Mouse (Mus musculus): Measurements from ENCODE around the gene Scamp4.

Gene Scamp4

DNA sequence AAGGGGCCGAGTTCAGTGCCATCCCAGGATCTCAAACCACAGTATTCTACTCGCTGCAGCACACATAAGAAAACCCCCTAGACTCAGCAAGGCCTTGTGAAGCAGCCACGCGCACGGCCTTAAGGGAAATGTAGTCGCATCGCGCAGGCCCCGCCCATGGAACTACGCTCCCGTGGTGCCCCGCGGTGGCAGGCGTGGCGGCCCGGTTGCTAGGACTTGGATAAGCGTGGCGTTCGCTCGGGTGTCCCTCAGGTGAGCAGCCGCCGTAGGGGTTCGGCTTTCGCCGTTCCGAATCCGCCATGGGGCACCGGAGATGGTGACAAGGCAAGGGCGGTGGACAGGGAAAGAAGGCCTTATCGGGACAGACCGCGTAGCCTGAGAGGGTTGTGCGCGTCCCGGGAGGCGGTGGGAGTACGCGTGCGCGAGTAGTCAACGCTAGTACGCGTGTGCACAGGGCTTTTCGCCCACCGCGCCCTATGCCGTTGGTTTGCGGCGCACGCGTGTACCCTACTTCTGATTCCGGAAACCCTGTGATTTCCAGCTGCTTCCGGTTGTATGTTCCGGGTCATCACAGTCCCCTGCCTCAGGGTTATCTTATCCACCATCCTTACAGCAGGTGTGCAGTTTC lies at the start of gene Scamp4, which contains the start of gene Adat3:
Gene Scamp4 (plus strand): TSS at position 175 of the 628 bp plus-strand sequence.
Gene Adat3 (plus strand): TSS at position 183 of the 628 bp plus-strand sequence.
- DNase-seq (ENCODE audit: low read depth, low spot score), result peak; percentile 93

DNA sequence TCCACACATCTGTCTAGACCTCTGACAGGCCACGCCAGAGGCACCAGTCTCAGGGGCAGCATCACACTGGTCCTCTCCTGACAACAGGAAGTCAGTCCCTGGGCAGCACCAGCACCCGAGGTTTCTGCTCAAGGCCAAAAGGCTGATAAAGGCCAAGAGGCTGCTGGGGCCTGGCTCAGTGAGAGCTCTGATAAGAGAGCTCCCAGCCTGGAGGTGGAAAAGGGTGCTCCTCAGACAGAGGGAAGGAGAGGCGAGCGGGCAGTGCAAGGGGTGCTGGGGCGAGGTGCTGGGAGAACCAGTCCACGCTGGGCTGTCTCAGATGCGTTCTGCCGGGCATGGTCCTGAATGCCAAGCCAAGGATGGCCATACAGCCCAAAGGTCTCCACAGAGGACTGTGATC lies 49.1 kb upstream of the Scamp4 start:
- no peak for DNase-seq (ENCODE audit: low read depth, low spot score)

DNA sequence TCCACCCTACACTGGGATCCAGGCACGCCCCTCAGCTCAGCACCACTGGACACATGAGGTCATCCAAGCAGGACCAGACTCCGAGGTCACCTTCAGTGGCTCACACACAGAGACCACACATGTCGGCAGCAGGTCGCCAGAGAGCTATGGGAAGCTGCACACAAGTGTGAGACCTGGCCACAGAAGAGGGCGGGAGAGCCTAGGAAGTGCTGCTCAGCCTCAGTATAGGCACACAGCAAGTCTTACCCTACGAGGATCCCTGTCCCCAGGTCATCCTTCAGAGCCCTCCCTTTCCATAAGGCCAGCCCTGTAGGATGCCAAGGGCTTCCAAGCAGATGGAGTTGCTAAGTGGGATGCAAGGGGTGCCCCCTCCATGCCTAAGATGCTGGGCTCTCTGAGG lies 48.7 kb upstream of the Scamp4 start:
- no peak for DNase-seq (ENCODE audit: low read depth, low spot score)

DNA sequence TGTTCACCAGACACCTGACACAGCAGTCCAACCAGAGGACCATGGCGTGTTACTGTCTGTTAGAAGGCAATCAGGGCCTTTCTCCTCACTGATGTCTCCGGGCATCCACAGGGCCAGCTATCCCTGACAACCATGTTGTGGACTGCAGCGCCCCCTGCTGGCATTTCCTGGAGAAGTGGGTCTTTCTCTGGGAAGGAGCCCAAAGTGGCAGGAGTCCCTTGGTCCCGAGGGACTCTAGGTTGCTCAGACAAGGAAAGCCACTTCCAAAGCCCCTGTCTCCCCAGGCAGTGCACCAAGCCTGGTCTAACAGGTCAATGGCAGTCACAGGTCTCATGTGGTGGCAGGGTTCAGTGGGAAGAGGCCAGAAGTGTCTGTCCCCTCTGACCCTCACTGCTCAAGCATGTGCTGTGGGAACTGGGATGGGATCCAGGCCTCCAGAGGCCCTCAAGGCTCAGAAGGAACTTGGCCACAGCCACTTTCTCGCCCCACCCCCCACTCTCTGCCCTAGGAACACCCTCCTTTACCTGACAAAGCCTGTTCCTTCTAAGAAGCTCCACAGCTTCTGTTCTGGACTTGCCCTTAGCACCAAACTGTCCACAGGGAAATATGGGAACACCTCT lies 45.2 kb upstream of the Scamp4 start:
- no peak for DNase-seq (ENCODE audit: low read depth, low spot score)

DNA sequence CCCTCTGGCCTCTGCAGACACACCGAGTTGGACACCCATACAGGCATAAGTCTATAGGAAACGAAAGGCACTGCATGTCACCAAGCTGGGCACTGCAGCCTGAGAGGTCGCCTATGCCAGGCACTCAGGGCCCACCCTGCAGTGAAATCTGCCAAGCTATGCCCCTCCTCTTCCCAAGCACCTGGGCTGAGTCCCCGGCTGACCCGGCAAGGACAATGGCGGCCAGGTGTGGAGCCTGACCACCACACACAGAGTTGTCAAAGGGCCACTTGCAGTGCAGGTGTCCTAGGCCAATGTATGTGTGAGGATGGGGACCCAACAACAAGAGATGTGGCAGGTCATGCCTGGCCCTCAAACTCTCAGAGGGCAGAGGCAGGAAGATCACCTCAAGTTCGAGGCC lies 43.2 kb upstream of the Scamp4 start:
- no peak for DNase-seq (ENCODE audit: low read depth, low spot score)

DNA sequence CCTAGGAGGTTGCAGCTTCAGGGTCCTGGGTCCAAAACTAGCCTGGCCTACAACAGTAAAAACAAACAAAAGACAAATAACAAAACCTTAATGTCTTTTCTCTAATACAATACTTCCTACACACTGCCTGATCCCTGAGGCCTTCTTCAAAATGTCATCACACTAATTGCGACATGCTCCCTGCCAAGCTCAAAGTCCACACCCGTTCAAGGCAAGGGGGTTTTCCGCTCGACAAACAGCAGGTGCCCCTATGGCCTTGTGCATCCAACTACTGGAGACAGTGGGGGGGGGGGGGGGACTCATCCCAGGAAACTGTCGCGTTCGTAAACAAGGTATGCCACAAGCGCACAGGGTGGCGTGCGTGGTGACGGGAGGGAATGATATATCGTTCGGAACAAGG lies 42.1 kb upstream of the Scamp4 start:
- DNase-seq (ENCODE audit: low read depth, low spot score), result no peak

DNA sequence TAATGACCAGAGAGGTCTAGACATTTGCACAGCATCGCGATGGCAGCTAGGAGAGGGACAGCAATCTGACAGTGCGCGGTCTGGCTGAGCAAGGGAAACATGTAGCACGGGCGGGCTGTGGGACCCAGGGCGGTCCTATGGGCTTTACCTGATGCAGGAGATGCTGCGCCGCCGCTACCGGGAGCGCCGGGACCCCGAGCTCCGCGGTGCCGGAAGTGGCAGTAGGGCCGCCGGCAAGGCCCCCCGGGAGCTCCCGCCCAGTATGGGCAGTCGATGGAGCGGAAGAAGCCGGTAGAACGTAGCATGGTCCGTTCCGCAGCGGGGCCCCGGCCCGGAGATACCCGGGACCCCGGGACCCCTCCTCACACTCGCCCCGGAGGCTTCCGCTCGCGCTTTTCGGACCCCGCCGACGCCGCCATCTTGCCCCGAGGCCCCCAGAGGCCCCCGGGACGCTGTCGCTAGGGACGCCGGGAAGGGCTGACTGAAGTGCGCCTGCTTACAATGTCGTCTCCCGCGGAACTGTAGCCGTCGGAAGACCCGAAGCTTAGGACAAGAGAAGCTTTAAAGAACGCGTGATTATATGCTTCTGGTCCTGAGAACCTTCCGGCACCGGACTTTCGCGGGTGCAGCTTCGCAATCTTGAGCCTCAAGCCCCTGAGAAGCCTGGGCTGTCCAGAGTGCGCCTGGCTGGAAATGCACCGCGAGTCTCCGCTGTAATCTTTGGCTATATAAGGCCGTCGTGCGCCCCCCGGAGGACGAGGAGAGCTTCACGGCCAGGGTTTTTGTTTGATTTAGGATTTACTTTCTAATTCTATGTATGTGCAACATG lies 41.3 kb upstream of the Scamp4 start, which contains the start of gene Rexo1:
Gene Rexo1 (minus strand): TSS at position 445 of the 829 bp plus-strand sequence.
- peak; percentile 91 for DNase-seq (ENCODE audit: low read depth, low spot score)

DNA sequence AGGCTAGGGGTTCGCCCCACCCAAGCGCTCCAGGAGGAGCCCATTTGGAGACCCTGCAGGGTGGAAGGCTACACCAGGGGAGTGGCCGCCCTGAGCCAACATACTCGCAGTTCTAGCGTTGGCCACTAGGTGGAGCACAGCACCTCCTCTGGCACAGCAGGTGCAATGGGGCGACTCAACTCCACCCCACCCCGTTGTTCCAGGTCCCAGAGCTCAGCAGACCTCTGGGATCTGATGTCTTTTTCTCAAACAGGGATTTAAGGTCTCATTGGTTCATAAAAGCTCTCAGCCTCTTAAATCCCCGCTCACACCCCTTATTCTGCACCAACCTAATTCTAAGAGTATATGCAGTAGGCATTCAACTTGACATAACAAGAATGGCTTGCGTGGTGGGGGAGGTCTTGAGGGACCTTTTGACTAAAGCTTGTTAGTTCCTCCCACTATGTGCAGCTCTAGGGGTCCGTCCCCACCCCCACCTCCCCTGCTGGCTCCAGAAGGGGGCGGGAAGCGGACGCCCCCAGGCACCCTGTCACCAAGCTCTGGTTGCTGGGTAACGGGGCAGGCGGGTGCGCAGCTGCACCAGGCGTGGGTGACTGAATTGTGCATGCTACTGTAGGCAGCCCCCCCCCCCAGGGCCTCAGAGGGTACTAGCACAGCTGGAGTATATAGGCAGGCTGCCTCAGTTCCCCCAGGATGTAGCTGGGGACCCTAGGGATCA lies 36.1 kb upstream of the Scamp4 start:
- peak; percentile 36 for DNase-seq (ENCODE audit: low read depth, low spot score)

DNA sequence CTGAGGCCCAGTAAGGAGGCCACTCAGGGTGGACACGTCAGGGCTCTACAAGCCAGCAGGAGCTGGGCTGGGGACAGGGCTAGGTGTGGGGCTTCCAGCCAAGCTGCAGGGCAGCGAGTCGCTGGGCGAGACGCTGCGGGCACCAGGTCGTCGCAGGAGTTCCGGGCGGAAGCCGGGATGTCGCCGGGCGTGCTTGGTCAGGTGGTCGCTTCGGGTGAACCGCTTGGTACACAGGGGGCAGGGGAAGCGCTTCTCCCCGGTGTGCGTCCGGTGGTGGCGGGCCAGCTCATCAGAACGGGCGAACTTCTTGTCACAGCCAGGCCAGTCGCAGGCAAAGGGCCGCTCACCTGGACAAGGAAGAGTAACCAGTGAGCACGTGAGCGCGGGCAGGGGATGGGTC lies 33.8 kb upstream of the Scamp4 start:
- no peak for DNase-seq (ENCODE audit: low read depth, low spot score)

DNA sequence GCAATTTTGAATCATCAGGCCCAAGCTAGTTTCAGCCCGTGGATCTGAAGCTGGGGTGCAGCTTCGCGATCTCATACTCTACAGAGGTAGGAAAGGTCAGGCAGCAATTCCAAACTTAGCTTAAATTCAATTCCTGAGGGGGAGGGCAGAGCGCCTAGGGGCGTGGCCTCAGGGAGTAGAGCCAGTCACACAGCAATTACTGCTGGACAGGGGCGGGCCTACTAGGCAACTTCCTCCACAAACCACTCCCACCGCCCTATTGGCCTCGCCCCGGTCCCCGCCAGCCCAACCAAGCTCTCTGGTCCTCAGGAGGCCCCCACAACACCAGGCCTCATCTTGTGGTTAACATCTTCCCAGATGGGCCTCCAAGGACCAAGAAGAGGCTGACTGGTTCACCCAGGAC lies 33.0 kb upstream of the Scamp4 start:
- DNase-seq (ENCODE audit: low read depth, low spot score), result no peak

DNA sequence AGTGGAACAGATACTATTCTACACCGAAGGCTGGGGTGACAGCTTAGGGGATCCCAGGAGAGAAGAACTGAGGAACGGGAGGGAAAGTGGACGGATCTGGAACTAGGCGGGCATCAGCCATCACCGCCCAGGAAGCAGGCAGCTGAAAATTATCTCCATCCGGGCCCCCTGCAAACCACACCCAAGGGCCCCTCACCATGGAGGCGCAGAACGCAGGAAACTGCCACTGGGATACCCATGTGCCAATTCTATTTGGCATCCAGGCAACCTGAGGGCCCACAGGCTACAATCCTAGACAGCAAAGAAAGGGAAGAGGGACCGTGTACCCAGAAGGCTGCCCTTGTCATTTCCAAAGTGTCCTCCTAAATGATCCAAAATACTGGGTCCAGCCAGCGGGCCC lies 32.3 kb upstream of the Scamp4 start:
- no peak for DNase-seq (ENCODE audit: low read depth, low spot score)

DNA sequence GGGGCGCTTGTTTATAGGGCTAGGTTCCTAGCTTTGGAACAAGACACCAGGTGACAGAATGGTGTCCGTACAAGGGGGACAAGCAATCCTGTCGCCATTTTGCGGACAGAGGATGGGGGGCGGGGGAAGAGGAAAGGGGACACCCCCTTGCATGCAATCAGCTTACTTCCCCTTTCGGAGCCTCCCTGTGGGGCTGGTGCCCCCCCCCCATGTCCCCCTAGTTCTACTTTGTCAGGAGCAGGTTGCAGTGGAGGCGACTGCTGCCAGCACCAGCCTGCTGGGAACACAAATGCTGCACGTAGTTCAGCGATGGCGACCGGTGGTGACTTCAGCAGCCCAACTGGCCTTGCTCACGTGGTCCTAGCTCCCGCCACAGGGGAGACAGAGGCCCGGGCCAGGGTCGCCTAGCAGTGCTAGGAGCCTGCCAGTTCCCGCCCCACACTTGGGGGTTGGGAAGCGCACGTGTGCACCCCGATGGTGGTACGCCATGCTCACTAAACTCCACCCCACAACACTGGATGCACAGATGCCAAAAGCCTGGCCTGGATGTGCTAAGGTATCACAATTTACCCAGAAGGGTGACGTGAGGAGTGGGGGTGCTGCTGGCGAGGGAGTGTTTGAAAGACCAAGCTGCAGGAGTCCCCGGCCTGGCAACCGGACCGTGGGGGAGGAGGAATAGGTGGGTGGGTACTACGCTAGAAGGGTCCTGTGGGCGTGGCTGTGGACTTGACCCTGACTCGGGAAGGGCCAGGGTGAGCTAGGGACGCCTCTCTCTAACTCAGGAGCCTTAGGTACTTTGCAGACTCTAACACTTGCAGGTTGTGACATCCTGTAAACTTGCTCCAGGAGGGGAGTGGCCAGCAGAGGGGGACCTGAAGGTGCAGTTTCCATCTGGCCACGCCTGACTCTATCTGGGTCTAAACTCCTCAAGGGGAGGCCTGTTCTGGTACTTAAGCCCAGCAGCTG lies 31.5 kb upstream of the Scamp4 start:
- DNase-seq (ENCODE audit: low read depth, low spot score), result no peak

DNA sequence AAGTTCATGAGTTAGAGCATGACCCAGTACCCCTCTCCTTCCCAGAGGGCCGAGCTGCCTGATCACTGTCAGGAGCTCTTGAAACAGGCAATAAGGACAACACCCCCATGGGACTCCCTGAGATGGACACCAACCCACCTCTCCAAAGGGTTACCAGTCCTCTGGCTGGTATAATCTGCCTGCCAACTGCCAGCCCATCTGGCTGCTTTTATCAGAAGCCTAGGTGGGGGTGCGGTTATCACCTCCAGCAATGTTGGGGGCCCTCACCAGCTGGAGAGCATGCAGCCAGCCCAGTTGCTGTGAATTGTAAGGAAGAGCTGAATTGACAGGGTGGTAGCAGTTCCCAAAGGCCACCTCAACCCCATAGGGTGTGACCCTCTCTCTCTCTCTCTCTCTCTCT lies 30.2 kb upstream of the Scamp4 start:
- no peak for DNase-seq (ENCODE audit: low read depth, low spot score)

DNA sequence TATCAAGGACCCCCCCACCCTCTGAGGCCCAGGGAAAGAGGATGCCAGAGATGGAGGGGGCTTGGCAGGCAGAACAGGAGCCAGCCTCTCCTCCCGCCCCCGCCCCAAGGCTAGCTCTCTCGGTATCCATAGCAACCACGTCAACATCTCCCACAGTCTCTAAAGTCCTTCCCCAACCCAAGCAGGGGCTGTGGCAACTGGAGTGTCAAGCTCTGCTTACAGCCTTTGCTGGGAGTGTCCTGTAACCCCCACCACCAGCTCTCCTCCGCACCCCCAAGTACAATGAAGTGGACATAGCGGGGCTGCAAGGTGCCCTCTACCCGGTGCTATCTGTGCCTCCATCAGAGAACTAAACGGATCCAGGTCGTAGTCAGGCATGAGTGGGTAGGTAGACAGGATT lies 28.7 kb upstream of the Scamp4 start:
- DNase-seq (ENCODE audit: low read depth, low spot score), result no peak

DNA sequence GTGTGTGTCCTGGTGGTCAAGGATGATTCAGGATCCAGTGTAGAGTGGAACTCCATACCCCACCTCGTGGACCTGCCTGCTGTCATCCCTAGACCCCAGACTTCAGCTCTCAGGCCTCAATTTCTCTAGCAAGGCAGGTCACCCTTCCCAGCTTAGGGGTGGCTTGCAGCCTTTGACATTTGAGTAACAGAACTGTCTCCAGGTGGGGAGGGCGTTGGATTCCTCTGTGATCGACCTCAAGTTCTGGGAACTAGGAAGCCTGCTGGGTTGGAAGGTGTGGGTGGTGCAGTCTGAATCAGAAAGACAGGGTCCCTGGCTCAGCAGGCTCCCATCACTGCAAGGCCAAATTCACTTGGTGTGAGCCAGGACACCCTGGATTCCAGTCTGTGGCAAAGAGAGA lies 27.8 kb upstream of the Scamp4 start:
- no peak for DNase-seq (ENCODE audit: low read depth, low spot score)

DNA sequence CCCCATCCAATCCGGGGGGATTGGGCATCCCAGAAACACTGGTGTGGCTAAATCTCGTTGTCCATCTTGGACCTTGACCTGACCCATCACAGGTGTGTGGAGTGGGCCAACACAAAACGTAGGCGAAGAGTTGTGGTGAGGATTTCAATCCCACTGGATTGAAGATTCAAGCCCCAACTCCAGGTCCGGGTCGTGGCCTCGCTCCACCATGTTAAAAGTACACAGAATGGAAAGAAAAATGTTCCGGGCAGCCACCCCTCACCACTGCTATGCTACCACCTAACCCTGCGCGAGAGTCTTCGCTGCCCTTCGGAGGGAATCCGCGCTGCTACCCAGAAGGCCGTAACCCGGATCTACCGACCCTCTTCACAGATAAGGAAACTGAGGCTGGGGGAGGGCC lies 26.7 kb upstream of the Scamp4 start:
- DNase-seq (ENCODE audit: low read depth, low spot score), result no peak

DNA sequence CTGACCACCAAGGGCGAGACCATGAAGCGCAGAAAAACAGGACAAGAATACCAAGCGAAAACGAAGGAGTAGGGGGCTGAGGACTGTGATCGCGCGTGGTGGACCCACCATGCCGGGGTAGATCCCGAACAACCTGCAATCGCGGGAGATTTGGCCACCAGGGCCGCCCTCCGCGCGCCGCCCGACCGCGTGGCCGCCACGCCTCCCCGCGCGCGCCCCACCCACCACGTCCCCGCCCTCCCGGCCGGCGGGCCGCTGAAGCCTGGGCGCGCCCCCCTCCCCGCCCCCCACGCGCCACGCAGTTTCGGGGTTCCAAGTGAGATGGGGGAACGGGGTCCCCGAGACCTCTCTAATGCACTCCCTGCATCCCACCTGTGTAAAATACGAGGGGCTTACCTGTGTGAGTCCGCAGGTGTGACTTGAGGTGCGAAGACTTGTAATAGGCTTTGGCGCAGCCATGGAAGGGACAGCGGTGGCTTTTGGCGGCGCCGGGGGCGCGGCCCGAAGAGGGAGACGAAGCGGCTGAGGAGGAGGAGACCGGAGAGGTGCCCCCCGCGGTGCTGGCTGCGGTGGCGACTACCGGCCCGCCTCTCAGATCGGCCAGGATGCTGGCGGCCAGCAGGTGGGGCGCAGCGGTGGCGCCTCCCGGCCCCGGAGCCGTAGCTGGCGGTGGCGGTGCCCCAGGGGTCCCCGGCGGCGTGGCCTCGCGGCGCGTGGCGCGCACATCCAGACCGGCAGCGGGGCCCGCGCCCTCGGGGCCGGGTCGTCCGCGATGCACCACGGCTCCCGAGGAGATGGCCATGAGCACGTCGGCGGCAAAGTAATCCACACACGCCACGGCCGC lies 26.1 kb upstream of the Scamp4 start:
- DNase-seq (ENCODE audit: low read depth, low spot score), result no peak

DNA sequence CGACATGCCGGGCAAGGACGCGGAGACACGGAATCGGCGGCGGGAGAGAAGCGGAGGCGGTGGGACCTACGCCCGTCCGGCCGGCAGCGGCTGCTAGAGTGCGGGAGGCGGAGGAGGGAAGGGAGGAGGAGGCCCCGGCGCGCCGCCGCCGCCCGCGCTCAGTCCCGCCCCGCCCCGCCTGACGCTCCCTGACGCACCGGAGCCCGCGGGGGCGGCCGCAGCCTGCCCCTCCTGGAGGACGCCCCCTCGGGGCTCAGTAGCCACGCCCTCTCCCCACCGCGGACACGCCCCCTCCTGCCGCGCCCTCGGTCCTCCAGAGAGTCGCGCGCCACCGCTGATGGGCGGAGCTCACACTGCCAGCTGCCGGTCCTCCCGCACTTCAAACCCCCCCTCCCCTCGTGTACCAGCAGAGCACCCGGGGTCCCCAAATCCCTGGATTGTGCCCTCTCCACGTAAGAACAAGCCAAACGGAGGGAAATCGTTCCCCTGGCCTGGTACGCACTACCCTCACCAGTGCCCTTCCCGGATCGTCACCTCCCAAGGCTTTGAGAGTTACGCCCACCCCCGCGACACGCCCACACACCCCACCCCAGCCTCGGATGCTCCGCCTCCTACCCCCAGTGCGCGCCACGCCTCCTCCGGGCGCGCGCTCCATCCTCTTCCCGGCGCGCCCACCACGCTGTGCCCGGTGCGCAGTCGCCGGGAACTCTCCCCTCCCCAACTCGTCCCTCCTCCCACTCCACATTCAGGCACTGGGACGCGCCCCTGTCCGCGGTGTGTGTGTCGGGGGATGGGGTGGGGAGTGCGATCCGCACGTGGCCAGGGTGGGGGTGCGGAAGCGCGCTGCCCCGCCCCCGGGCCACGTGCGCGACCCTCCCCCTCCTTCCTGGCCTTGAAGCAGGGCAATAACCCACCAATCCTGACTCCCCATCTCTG lies 25.2 kb upstream of the Scamp4 start, which contains the start of gene Klf16:
Gene Klf16 (minus strand): TSS at position 127 of the 936 bp plus-strand sequence.
- DNase-seq (ENCODE audit: low read depth, low spot score), result peak; percentile 87

Data from brain, embryonic 18.5 days (tissue).